Mouse (Mus musculus): ENCODE data around the gene Gm49366.
"Not testable (repeated sequence)": the region's sequence is repeated elsewhere in the genome, so short reads cannot be mapped to it uniquely, and the experiment has no call there.

The Gm49366 gene

GRCm38 (mm10) chr12:84094666-84095065, 55.9 kb downstream of the Gm49366 start:
- not testable (repeated sequence) for DNase-seq

GRCm38 (mm10) chr12:84099605-84100004, 60.9 kb downstream of the Gm49366 start:
- no peak for DNase-seq

GRCm38 (mm10) chr12:84100071-84100470, 61.3 kb downstream of the Gm49366 start:
- DNase-seq, result no peak

- peak; percentile 40 for DNase-seq
Observed at GRCm38 (mm10) chr12:84100604-84101492, 62.1 kb downstream of the Gm49366 start, which contains the start of gene Acot6. Gene Acot6 (plus strand): TSS chr12:84100654.

GRCm38 (mm10) chr12:84101493-84101845, 62.7 kb downstream of the Gm49366 start:
- DNase-seq, result no peak

GRCm38 (mm10) chr12:84107012-84107411, 68.3 kb downstream of the Gm49366 start:
- no peak for DNase-seq

GRCm38 (mm10) chr12:84107692-84108091, 69.0 kb downstream of the Gm49366 start:
- DNase-seq, result no peak

All from right cerebral cortex, postnatal 14 days (tissue).